In the genomic region with DNA sequence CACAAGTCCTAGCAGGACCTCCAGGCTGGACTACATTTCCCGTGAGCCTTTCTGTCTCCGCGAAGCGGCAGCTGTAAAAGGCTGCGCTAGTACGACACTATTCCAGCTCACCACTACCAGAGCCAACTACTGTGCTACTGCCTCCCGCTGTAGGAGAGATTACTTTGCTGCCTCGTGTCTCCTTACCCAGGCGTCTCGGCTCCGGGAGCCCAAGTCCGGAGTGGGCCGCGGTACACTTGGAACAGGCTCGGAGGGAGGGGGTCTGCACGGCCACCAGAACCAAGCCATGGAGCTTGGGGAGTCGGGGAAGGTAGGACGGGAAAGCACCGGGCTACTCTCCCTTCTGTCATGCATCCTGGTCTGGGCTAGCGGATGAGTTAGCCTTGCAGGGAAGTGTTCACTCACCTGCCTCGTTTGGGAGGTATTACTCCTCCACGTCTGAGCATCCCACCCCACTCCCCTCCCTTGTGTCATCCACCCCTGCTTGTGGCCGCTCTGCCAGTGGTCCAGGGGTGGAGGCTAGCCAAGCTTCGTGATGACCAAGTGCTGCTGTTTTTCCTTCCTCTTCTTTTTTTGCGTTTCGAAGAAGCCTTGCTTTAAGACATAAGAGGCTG, we compare ENCODE assay signal across 8 mouse cellular contexts. TPM values are rescaled to one million over a fixed set of nuclear protein-coding genes. Genes with fewer than 3 reads are reported as not detected.
DNase-seq lines count a peak whose midpoint lies in the region; ATAC-seq and TF ChIP-seq lines count a peak whose summit lies in the region.

No protein-coding gene starts in this region.

- no peaks in the 10 kb centered on the region for H3K9me3 ChIP-seq in forebrain, embryonic 13.5 days (replicated peaks)
- H3K9me3 ChIP-seq in heart, postnatal 0 days (replicated peaks; ENCODE audit: control insufficient read depth, low read length): no peaks in the 10 kb centered on the region
- no peaks in the 10 kb centered on the region for H3K9me3 ChIP-seq in liver, embryonic 14.5 days (ENCODE audit: control insufficient read depth, low read length)
- no peaks in the 10 kb centered on the region for H3K9me3 ChIP-seq in neural tube, embryonic 11.5 days (ENCODE audit: control insufficient read depth, low read length)

- peak overlapping the region; percentile 71 for H3K4me3 ChIP-seq in forebrain, embryonic 13.5 days
- peak overlapping the region; percentile 58 for H3K4me3 ChIP-seq in heart, postnatal 0 days (ENCODE audit: low read depth, low read length)
- H3K4me3 ChIP-seq in liver, embryonic 14.5 days (ENCODE audit: insufficient read depth in 1 of 2, low read depth in 2 of 2, low read length in 2 of 2): peak overlapping the region; percentile 53 to 64
- H3K4me3 ChIP-seq in neural tube, embryonic 11.5 days (ENCODE audit: low read depth, low read length): peak overlapping the region; percentile 70

- H3K36me3 ChIP-seq in forebrain, embryonic 13.5 days (ENCODE audit: poor library complexity, severe bottlenecking): no peaks in the 10 kb centered on the region; the same call in 1 of the 2 replicates
- H3K36me3 ChIP-seq in heart, postnatal 0 days (replicated peaks; ENCODE audit: control insufficient read depth, insufficient read depth, low read length): no peaks in the 10 kb centered on the region
- H3K36me3 ChIP-seq in liver, embryonic 14.5 days (replicated peaks; ENCODE audit: control insufficient read depth, insufficient read depth, low read depth): no peaks in the 10 kb centered on the region
- no peaks in the 10 kb centered on the region for H3K36me3 ChIP-seq in neural tube, embryonic 11.5 days (ENCODE audit: control insufficient read depth, insufficient read depth, low read length)

- H3K27ac ChIP-seq in forebrain, embryonic 13.5 days: no peak overlapping the region
- peak overlapping the region; percentile 35; the same call in 1 of the 2 replicates for H3K27ac ChIP-seq in heart, postnatal 0 days (ENCODE audit: low read depth)
- H3K27ac ChIP-seq in liver, embryonic 14.5 days: no peak overlapping the region
- H3K27ac ChIP-seq in neural tube, embryonic 11.5 days (ENCODE audit: low read depth, low read length): 0 out of 2 replicates have a peak overlapping the region, but pooled peaks have one; percentile 14

- under 1% methylated on average over 26 of the region's 26 CpGs for WGBS in forebrain, embryonic 13.5 days
- 1% methylated on average over 26 of the region's 26 CpGs for WGBS in heart, postnatal 0 days
- WGBS in liver, embryonic 14.5 days (ENCODE audit: insufficient replicate concordance): under 1% methylated on average over 26 of the region's 26 CpGs
- 1% methylated on average over 26 of the region's 26 CpGs for WGBS in neural tube, embryonic 11.5 days

- no peaks in the 10 kb centered on the region for H3K27me3 ChIP-seq in forebrain, embryonic 13.5 days
- H3K27me3 ChIP-seq in heart, postnatal 0 days (ENCODE audit: control insufficient read depth, insufficient read depth, low read length): no peaks in the 10 kb centered on the region
- no peaks in the 10 kb centered on the region for H3K27me3 ChIP-seq in liver, embryonic 14.5 days (ENCODE audit: control insufficient read depth, insufficient read depth, low read length)
- H3K27me3 ChIP-seq in neural tube, embryonic 11.5 days (ENCODE audit: control insufficient read depth, insufficient read depth, low read length): no peaks in the 10 kb centered on the region

- peak; percentile 20; the same call in 1 of the 2 replicates for TF ChIP-seq CTCF in heart, postnatal 0 days (IDR thresholded peaks at IDR 0.05; ENCODE audit: low read depth)
- no peak for TF ChIP-seq CTCF in liver, embryonic 14.5 days (IDR thresholded peaks at IDR 0.05; ENCODE audit: low read depth)

- peak overlapping the region; percentile 73 for H3K9ac ChIP-seq in forebrain, embryonic 13.5 days
- H3K9ac ChIP-seq in heart, postnatal 0 days (replicated peaks; ENCODE audit: low read depth, low read length): peak overlapping the region; percentile 70
- H3K9ac ChIP-seq in liver, embryonic 14.5 days (replicated peaks): peak overlapping the region; percentile 59
- H3K9ac ChIP-seq in neural tube, embryonic 11.5 days (ENCODE audit: low read length): peak overlapping the region; percentile 70

- ATAC-seq in forebrain, embryonic 13.5 days: peak; percentile 98
- peak; percentile 95 for ATAC-seq in heart, postnatal 0 days (ENCODE audit: insufficient read depth, low read depth)
- peak; percentile 72 for ATAC-seq in liver, embryonic 14.5 days (ENCODE audit: insufficient read depth)
- peak; percentile 91 for ATAC-seq in neural tube, embryonic 11.5 days (ENCODE audit: insufficient read depth, low FRiP score, low TSS enrichment)

- DNase-seq in CD8-positive naive resting alpha-beta T cell, adult 2 months (ENCODE audit: low read depth in 2 of 2, low spot score in 2 of 2): peak; percentile 7 to 13
- DNase-seq in c-Kit-positive CD71-positive TER-119-positive erythroid progenitor cells, embryonic 14.5 days (ENCODE audit: low spot score): peak; percentile 56
- peak; percentile 91 for DNase-seq in heart, postnatal 0 days (ENCODE audit: low spot score)
- DNase-seq in kidney, postnatal 36 days: peak; percentile 90 to 91
- DNase-seq in liver, embryonic 14.5 days (ENCODE audit: low read depth in 3 of 3, low spot score in 3 of 3): peak; percentile 37 to 46 (median 38)
- peak; percentile 68 for DNase-seq in neural tube, embryonic 11.5 days (ENCODE audit: low spot score)
- DNase-seq in telencephalon, adult 2 months (ENCODE audit: low read depth, low spot score): peak; percentile 81

- peaks cover 8% of the 10 kb centered on the region for H3K4me1 ChIP-seq in forebrain, embryonic 13.5 days
- H3K4me1 ChIP-seq in heart, postnatal 0 days (ENCODE audit: control insufficient read depth, insufficient read depth): 0 out of 2 replicates have a peak, but pooled peaks cover 4% of the 10 kb centered on the region
- peaks cover 0 to 3% of the 10 kb centered on the region in 2 experiments; a peak in 2 of 4 replicates for H3K4me1 ChIP-seq in liver, embryonic 14.5 days (replicated peaks; ENCODE audit: control insufficient read depth in 2 of 2, insufficient read depth in 2 of 2, low read length in 1 of 2)
- H3K4me1 ChIP-seq in neural tube, embryonic 11.5 days (ENCODE audit: control insufficient read depth, insufficient read depth, low read length): no peaks in the 10 kb centered on the region

- TF ChIP-seq EP300 in heart, postnatal 0 days (IDR thresholded peaks at IDR 0.05; ENCODE audit: low read depth): no peak
- no peak for TF ChIP-seq EP300 in liver, embryonic 14.5 days (IDR thresholded peaks at IDR 0.05; ENCODE audit: low read depth)

- H3K4me2 ChIP-seq in forebrain, embryonic 13.5 days: peak overlapping the region; percentile 87
- H3K4me2 ChIP-seq in heart, postnatal 0 days (ENCODE audit: low read depth, low read length): peak overlapping the region; percentile 80
- peak overlapping the region; percentile 82 for H3K4me2 ChIP-seq in liver, embryonic 14.5 days (ENCODE audit: low read depth)
- H3K4me2 ChIP-seq in neural tube, embryonic 11.5 days (ENCODE audit: low read depth): peak overlapping the region; percentile 88

RNA-seq across cellular contexts. Expression of gene Atp6v0e2, which starts 33.1 kb away (rescaled TPM):
- polyA plus RNA-seq in forebrain, embryonic 13.5 days (2015; fragmentation: Nextera tagmentation; extraction: Ambion mirVana): 122 and 137 TPM in 2 replicates
- total RNA-seq in heart, postnatal 0 days (2014; rRNA removed; ENCODE audit: low replicate concordance): 10.5 and 17.2 TPM in 2 replicates
- polyA plus RNA-seq in heart, postnatal 0 days (2015; fragmentation: Nextera tagmentation; extraction: Ambion mirVana): 13.0 and 15.4 TPM in 2 replicates
- 0.75 and 1.0 TPM in 2 replicates for polyA plus RNA-seq in liver, embryonic 14.5 days (2012; rRNA removed)
- polyA plus RNA-seq in liver, embryonic 14.5 days (2014; fragmentation: Nextera tagmentation; extraction: Ambion mirVana): 0.77 and 0.81 TPM in 2 replicates
- 59.7 and 70.8 TPM in 2 replicates for polyA plus RNA-seq in neural tube, embryonic 11.5 days (2014; fragmentation: Nextera tagmentation; extraction: Ambion mirVana)

RNA-seq across cellular contexts. Expression of gene Lrrc61, which starts 50.2 kb away (rescaled TPM):
- 12.5 and 13.4 TPM in 2 replicates for polyA plus RNA-seq in forebrain, embryonic 13.5 days (2015; fragmentation: Nextera tagmentation; extraction: Ambion mirVana)
- total RNA-seq in heart, postnatal 0 days (2014; rRNA removed; ENCODE audit: low replicate concordance): 3.9 and 7.6 TPM in 2 replicates
- polyA plus RNA-seq in heart, postnatal 0 days (2015; fragmentation: Nextera tagmentation; extraction: Ambion mirVana): 3.8 and 5.8 TPM in 2 replicates
- 2.8 and 3.0 TPM in 2 replicates for polyA plus RNA-seq in liver, embryonic 14.5 days (2012; rRNA removed)
- polyA plus RNA-seq in liver, embryonic 14.5 days (2014; fragmentation: Nextera tagmentation; extraction: Ambion mirVana): 1.3 and 1.7 TPM in 2 replicates
- polyA plus RNA-seq in neural tube, embryonic 11.5 days (2014; fragmentation: Nextera tagmentation; extraction: Ambion mirVana): 15.7 and 18.7 TPM in 2 replicates

RNA-seq across cellular contexts. Expression of gene Sspo, which starts 56.3 kb away (rescaled TPM):
- 0.24 and 0.25 TPM in 2 replicates for polyA plus RNA-seq in forebrain, embryonic 13.5 days (2015; fragmentation: Nextera tagmentation; extraction: Ambion mirVana)
- 1.0 and 3.4 TPM in 2 replicates for total RNA-seq in heart, postnatal 0 days (2014; rRNA removed; ENCODE audit: low replicate concordance)
- 0.15 TPM in 2 replicates for polyA plus RNA-seq in heart, postnatal 0 days (2015; fragmentation: Nextera tagmentation; extraction: Ambion mirVana)
- 0.04 and 0.09 TPM in 2 replicates for polyA plus RNA-seq in liver, embryonic 14.5 days (2012; rRNA removed)
- not detected in 2 replicates for polyA plus RNA-seq in liver, embryonic 14.5 days (2014; fragmentation: Nextera tagmentation; extraction: Ambion mirVana)
- 0.15 and 0.34 TPM in 2 replicates for polyA plus RNA-seq in neural tube, embryonic 11.5 days (2014; fragmentation: Nextera tagmentation; extraction: Ambion mirVana)

RNA-seq across cellular contexts. Expression of gene Zfp467, which starts 58.7 kb away (rescaled TPM):
- 23.9 and 25.6 TPM in 2 replicates for polyA plus RNA-seq in forebrain, embryonic 13.5 days (2015; fragmentation: Nextera tagmentation; extraction: Ambion mirVana)
- total RNA-seq in heart, postnatal 0 days (2014; rRNA removed; ENCODE audit: low replicate concordance): 20.2 and 27.4 TPM in 2 replicates
- polyA plus RNA-seq in heart, postnatal 0 days (2015; fragmentation: Nextera tagmentation; extraction: Ambion mirVana): 22.1 and 24.6 TPM in 2 replicates
- polyA plus RNA-seq in liver, embryonic 14.5 days (2012; rRNA removed): 2.2 and 2.8 TPM in 2 replicates
- polyA plus RNA-seq in liver, embryonic 14.5 days (2014; fragmentation: Nextera tagmentation; extraction: Ambion mirVana): 2.3 and 2.9 TPM in 2 replicates
- 11.4 and 14.4 TPM in 2 replicates for polyA plus RNA-seq in neural tube, embryonic 11.5 days (2014; fragmentation: Nextera tagmentation; extraction: Ambion mirVana)

Comparison
In these comparisons a context has a peak if more than half of its experiments do, and no peak if none do; other contexts are left out.
1. DNase-seq: peak in every context shown above with its lines; median percentile 91 in heart, postnatal 0 days; 90 in kidney, postnatal 36 days; 81 in telencephalon, adult 2 months; 68 in neural tube, embryonic 11.5 days; 56 in c-Kit-positive CD71-positive TER-119-positive erythroid progenitor cells, embryonic 14.5 days; 38 in liver, embryonic 14.5 days; 10 in CD8-positive naive resting alpha-beta T cell, adult 2 months.
2. H3K27ac ChIP-seq: peak in heart, postnatal 0 days (single experiment) and neural tube, embryonic 11.5 days (single experiment); none in forebrain, embryonic 13.5 days (single experiment) and liver, embryonic 14.5 days (single experiment).
3. Peak in every context shown above with its lines, with median percentiles within 50 percentile points of each other: ATAC-seq, H3K4me2 ChIP-seq, H3K4me3 ChIP-seq and H3K9ac ChIP-seq.